Mouse (Mus musculus) T-helper 1 cell (primary cell): ENCODE results near the gene Cacng1.

Source experiments
- in situ Hi-C: fragments of 300-600 bp; cut with MboI, MseI; formaldehyde crosslinking; loops from one replicate; pipeline ENCODE4 v1.15.1; 2025; ENCODE audit warnings: high pct_unique_total_duplicates

Cacng1 gene

DNA sequence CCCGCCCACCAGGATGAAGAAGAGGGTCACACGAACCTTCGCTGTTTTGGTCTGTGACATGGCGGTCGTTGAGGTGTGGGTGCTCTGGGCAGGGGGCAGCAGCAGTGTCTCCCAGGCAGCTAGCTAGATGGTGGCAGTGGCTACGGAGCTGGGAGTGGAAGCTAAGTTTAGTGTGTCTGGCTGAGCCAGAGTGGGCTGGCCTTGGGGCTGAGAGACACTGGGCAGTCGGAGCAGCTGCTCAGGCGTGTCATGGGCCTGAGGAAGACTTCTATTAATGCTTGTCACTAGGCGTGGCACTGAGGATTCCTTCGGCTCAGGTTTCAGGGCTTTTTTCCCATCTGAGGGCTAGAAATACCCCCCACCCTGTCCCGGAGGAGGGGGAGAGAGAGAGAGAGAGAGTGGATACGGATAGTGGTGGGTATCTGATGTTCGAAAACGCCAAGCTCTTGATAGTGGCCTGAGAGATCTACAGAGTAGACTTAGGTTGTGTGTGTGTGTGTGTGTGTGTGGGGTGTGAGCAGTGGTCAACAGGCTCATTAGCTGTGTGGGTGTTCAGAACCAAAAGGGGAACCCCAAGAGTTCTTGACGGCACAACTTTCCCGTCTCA is at the start of gene Cacng1:
Gene Cacng1 (minus strand): TSS at position 191 of the 607 bp plus-strand sequence.
- in situ Hi-C loops, result no loop called here

DNA sequence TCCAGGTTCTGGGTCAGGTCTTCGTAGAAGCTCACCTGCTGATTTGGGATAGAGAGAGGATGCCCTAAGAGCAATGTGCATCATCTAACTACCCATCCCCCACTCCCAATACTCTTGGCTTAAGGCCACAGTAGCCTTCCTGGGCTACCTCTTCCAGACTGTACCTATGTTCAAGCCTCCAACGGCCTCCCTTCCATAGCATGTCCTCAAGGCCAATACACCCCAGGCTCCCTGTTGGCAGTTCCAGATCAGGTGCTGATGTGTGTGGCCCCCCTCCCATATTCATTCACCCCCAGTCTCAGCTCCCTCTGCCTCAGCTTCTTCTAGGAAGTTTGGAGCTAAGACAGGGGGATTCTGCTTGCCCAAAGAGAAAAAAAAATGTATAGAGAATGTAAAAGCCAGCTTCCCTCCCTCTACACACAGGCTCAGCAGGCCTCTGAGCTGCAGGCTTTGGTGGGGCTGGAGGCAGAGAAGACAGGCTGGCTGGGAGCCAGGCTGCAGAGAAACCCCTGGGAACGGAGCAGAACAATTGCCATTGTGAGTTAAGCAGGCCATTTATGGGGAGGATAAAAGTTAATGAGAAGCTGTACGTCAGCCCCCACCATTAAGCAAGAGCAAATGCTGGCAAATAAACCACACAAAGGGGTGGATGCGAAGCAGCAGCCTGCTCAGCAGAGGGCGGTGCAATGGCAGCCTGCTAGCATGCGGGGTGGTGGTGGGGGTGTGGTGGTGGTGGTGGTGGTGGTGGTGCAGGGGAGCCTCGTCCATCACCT is 46.6 kb upstream of the Cacng1 start:
- in situ Hi-C loops, result no loop called here

DNA sequence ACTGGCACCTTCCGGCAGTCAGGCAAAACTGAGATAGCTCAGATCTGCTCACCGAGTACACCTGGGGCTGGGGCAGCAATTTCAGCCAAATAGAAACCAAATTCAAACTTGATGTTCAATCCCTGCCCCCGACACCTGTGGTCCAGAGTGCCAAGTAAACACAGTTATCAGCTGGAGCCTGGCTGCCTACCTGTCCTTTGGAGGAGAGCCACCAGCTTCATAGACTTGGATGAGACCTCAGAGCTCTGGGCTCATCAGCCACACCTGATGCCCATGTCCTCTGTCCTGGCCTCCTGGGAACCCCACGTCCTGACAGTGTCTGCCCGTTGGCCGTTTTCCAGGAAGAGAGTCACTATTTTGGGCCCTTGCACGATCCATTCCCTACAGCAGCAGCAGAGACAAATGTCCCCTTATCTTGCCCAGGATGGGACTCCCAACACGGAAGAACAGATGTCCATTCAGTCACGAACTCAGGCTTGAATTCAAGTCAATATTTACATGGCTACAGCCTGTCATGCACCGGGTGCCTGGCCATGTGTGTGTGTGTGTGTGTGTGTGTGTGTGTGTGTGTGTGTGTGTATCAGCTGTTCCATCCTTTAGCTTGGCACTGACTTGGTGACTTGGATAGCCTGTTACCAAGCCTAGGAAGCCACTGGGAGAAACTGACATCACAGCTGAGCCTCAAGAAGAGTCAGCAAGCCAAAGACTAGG is 45.6 kb upstream of the Cacng1 start:
- in situ Hi-C loops, result no loop called here

DNA sequence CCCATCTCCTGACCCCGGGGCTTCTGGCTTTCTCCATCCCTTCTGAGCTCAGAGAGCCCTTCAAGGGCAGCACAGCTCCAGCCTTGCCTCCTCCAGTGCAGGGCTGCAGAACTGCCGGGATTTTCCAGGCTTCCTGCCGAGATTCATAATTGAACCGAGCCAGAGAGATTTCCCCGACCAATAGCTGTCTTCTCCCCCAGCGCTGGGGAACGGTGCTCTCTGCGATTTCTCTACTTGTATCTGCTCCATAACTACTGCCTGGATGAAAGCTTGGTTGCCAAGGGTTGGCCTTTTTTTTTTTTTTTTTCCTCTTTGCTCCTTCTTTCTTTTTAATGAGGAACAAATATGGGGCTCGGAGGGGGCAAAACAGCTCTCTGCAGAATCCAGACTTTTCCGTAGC is 43.7 kb upstream of the Cacng1 start:
- in situ Hi-C loops, result no loop called here

DNA sequence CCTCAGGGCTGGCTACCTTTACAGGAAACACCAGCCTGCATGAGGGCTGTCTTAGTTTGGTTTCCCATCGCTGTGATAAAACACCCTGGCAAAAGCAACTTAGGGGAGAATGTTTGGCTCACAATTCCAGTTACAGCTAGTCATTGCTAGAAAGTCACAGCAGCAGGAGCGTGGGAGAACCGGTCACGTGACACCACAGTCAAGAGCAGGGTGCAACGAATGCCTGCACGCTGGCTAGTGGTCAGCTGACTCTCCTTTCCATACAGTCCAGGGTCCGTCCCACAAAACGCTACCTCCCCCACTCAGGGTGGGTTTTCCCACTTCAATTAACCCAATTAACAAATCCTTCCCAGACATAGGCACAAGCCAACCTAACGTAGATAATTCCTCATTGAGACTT is 43.2 kb upstream of the Cacng1 start:
- in situ Hi-C loops, result no loop called here

DNA sequence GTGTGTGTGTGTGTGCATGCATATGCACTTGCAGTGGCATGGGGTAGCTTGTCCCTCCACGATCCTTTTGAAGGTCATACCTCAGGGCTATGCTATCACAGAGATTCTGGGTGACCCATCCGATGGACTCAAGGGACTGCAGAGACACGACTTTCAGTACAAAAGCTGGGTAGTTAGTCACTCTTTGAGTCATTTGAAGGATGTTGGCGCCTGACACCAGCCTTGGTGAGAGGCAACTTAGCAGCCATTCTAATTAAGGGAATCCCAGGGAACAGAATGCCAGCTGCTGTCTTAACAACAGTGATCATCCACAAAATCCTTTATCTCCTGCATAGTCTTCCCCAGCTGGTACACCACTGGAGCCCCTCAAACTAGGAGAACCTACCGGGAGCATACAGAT is 32.8 kb upstream of the Cacng1 start:
- in situ Hi-C loops, result no loop called here

DNA sequence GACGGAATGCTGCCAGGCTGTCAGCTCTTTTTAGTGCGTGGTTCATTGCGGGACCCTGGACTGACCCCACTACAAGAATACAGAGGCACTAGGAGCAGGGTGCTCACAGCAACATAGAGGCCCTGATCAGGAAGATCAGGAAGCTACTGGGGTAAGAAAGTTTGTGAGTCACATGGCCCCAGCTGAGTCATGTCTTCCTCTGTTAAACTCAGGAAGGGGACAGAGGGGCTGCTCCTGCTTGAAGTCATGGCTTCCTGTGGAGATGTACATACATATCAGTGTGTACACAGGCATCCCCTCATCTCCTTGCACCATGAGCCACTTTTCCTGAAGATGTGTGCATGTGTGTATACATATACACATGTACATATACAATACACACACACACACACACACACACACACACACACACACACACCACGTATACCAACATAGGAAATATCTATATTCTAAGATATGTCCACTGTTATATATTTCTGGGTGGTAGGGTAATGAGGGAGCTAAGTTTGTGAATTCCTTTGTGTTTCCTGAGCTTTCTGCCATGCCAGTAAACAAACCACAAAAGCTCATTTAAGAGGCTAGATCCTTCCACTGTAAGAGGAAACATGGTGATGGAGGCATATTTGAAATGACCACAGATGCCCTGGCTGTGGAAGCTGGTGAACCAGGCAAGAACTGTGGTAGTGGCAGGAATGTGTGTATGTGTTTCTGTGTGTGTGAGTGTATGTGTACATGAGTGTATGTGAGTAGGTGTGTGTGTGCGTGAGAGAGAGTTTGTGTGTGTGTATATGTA is 32.1 kb upstream of the Cacng1 start:
- in situ Hi-C loops, result no loop called here

DNA sequence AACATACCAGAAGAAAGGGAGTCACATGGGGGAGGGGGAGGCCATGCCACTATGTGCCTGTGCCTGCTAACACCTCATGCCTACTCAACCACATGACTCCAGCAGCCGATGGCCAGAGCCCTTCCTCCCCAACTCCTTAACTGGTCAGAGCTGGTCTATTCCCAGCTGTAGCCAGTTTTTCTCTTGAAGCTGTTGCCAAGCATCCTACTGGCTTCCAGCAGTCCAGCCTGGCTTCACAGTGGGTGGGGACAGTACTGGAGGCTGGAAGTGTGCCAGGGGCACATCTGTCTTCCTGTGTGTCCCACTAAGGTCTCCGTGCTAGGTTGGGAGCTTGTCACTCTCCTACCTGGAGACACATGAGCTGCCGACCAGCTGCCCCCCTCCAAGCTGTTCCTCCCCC is 26.8 kb upstream of the Cacng1 start:
- in situ Hi-C loops, result no loop called here

DNA sequence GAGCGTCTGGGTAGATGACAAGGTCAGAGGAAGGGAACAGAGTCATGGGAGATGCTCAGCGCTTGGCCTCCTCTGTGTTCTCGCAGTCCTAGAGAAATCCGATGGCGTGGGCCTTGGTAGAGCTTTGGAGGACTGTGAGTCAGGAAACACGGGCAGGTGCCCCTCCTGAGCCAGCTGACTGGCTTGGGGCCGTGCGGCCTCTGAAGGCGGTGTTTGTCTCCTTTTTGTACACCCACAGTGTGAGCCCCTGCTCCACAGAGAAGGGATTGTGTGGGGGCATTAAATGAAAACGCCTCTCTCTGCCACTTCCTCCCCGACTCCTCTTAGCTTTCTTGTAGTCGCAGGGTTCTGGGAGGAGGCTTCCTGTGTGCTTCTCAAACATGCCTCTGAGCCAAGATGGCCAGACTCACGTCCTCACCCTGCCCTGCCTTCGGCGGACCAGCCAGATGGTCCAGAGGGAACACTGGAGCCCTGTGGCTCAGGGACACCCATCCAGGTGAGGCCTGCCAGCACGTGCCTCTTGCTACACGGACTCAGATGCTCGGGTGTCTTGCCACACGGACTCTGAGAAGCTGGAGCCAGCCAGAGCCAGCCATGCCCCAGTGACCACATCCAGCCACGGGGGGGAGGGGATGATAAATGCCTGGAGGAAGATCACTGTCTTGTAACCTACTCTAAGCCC is 22.2 kb upstream of the Cacng1 start:
- in situ Hi-C loops, result no loop called here

DNA sequence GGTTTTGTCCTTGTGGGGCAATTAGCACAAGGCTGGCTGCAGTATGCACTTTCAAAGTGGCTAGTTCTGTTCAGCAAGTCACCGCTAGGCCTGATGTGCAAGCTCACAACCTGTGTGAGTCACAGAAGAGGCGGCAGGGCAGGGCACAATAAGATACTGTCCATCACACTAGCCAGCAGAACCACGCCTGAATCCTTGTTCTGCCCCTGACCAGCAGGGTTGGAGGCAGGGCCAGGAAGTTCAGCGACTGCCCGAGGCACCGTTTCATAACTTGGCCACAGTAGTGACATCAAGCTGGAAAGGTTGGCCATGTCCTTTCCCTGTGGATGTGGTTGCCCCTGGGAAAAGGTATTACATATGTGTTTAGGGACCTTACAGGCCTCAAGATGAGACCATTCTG is 21.6 kb upstream of the Cacng1 start:
- in situ Hi-C loops, result no loop called here

DNA sequence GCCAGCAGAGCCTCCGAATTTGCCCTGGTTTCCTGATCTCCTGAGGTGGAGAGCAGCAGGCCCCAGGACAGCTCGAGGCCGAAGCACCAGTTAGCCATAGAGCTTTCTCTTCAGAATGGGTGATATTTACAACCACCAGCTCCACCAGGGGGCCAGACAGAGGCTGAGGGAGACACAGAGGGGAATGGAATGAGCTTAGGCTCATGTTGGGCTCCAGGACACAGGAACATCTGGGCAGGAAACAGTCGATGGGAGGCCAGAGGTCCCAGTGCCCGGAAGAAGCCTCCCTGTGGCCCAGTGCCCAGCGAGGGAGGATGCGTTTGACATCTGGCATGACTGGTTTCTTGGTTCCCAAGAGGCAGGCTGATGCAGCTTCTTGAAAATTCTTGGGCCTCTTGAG is 17.8 kb upstream of the Cacng1 start:
- in situ Hi-C loops, result no loop called here

DNA sequence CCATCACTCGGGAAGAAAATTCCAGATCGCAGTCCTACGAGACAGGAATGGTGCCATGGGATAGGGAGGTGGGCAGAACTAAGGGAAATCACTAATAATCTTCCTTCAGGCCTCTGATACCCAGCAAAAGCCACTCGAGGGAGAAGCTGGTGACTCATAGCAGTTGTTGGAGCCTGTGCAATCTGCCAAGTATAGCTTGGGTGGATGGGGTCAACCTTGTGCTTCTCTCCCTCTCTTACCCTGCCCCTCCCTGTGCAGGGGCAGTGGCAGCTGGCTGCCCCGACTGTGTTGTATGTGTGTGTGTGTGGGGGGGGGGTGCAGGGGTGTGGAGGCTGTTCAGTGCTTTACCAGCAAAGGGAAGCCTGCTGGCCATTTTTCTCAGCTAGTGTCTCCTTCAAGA is 15.2 kb upstream of the Cacng1 start:
- in situ Hi-C loops, result no loop called here

DNA sequence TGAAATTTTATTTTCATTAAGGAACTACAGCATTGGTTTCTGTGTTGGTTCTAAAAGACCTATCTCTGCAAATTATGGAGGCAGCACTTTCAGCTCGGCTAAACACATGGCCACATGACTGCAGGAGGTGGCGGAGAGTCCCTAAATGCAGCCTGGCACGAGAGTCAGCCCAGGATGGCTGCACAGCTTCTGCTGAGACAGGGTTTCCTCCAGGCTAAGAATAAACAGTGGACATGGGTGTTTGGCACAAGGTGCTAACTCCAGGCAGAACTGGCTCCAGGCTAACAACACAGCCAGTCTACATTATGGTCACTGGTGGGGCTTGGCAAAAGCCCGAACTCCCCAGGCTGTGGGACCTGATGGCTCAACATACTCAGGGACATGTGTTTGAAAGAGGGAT is 14.6 kb upstream of the Cacng1 start:
- in situ Hi-C loops, result no loop called here

DNA sequence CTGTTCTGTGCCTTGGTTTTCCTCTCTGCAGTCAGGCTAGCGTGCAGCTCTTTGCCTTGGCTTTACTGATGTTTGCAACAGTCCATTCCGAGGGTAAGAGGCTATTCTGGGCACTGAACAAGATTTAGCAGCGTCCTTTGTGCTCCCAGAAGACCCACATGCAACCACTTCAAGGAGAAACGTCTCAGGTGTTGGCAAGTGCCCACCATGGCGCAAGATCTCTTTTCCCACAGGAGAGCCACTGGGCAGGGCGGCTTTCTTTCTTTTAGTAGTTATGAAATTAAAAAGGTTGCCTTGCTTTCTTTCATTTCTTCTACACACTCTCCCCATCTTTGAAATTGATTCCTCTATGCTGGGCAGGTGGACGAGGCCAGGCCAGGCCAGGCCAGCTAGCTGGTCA is 12.8 kb upstream of the Cacng1 start:
- in situ Hi-C loops, result no loop called here

DNA sequence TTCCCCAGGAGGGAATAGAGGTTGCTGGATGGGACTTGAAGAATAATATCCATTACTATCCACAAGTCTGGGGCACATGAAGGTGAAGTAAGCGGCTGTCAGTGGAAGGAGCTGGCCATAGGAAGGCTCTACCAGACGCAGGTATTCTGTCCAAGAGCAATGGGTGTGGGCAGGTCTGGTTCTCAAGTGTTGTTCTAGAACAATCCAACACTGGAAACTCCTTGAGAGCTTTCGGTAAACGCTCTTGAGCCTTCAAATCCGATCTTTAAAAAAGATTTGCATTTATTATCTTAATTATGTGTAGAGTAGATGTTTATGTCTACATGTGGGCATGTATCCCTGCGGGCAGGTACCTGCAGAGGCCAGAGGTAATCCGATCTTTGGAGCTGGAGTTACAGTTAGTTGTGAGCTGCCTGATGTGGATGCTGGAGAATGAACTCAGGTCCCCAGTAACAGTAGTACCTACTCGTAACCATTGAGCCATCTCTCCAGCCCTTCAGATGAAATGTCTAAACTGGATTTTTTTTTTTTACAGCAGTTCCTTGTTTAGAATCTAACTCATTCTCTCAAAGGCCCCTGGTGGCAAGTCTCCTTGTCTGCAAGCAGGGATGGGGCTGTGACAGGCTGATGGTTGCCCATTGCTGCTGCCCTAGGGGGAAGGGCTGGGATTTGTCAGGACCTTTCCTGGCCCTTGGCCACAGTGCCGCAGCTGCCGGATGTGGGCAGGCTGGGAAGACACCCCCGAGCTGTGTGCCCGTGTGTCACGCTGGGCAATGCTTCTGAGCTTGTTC is 11.9 kb upstream of the Cacng1 start:
- in situ Hi-C loops, result no loop called here

DNA sequence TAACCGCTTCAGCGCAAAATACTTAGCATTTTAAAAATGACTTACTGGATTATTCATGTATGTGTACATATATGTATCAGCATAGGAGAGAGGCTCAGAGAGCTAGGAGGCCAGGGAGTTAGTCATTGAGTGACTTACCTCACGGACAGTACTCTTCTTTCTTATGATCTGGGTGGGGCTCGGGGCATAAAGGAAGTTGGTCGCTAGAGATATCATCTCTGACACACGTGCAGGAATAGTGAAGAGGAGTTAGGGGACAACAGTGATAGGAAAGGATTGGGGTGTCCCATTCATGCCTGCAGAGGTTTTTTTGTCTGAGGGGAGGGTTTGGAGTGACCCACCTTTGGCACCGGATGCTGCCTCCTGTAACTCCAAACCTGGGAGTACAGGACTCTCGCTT is 8.3 kb upstream of the Cacng1 start:
- in situ Hi-C loops, result no loop called here

DNA sequence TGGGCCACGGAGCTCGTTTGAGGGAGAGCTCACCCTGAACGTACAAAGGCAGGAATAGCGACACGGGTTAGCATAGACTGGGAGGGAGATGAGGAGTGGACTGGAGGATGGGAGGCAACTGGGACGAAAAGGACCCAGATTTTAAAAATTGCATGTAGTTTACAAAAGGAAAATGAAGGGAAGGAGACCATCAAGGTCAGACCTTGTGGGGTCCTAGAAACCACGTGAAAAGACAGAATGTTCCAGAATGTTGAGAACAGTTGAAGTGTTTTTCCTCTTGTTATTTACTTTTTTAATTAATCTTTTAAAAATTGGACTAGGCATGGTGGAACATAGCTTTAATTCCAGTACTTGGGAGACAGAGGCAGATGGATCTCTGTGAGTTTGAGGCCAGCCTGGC is 4.7 kb upstream of the Cacng1 start:
- in situ Hi-C loops, result no loop called here

DNA sequence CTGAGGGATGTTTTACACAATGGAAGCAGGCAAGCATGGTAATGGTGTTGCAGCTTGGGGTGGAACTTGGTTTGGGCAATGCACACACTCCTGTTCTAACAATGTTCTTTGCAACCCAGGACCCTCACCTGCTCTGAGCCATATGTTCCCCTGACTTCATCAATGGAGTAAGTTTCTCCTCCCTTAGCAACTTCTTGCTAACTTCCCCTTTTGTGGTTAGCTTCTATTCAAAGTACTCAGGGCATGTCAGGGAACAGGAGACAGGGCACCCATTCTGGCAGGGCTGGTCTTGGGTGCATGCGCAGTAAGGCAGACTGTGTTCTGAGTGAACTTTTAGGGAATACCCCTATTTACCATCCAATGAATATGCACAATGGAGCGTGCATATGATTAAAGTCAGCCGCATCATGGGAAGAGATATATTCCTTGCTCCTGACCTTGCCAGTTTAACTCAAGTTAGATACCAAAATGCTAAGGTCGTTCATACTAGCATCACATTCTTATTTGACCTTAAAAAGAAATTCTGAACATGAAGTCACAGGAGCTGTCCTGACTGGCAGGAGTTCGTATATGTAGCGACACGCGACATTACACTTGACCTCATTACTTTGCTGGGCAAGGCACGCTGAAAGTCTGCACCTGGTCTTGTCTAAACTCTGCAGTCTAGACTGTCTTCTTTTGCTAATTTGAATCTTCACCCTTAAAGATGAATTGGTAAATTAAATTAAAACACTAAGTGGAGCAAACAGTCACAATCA is 4.1 kb upstream of the Cacng1 start:
- in situ Hi-C loops, result no loop called here

DNA sequence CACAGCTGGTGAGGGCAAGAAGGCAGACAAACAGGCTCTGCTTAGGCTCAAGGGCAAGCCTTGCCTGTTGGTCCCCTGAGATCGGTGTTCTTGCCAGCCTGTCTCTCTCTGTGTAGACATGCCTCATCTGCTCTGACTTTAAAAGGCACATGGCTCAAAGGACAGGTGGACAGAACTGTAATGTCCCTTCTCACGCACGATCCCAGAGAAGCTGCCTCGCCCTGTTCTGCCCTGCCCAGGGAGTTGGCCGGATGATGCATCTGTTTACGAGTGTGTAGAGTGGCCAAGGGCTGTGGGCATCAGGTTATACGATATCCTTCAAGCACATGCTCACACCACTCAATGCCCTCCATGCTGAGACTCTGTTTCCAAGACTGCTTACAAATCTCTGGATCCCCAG is 2.0 kb downstream of the Cacng1 start:
- in situ Hi-C loops, result no loop called here

DNA sequence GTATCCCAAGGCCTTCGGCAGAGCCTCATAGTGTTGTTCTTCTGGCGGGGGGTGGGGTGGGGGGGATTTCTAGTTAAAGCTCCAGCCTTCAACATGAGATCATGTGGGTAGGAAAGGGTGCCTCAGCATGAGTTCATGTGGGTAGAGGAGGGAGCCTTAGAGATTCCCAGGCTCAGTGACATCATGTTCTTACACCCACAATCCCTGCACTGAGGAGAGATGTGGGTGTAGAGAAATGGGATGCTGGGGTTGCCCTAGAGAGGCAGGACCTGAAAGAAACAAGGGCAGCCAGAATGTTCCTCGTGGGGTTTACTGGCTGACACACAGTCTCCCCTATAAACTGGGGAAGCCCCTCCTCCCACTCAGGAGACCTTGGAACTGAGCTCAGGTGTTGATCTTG is 5.9 kb downstream of the Cacng1 start:
- in situ Hi-C loops, result no loop called here
